Mouse (Mus musculus): Measurements from ENCODE around the gene Tpra1. TPM values are rescaled to one million over a fixed set of nuclear protein-coding genes. Genes with fewer than 3 reads are reported as not detected.

Tpra1 gene
- total RNA-seq, 2 experiments from 2014 or later = 26.1 to 35.5 TPM

GRCm38 (mm10) chr6:88925640-88926205, 23.7 kb downstream of the Tpra1 start:
- no peak for ATAC-seq (ENCODE audit: poor library complexity, severe bottlenecking)

- peak; percentile 71 for ATAC-seq (ENCODE audit: poor library complexity, severe bottlenecking)
Measured at GRCm38 (mm10) chr6:88926870-88927269, 24.8 kb downstream of the Tpra1 start.

GRCm38 (mm10) chr6:88927595-88927994, 25.5 kb downstream of the Tpra1 start:
- ATAC-seq (ENCODE audit: poor library complexity, severe bottlenecking) = peak; percentile 83

- ATAC-seq (ENCODE audit: poor library complexity, severe bottlenecking) = no peak
Measured at GRCm38 (mm10) chr6:88928026-88928425, 26.0 kb downstream of the Tpra1 start.

GRCm38 (mm10) chr6:88928576-88928975, 26.5 kb downstream of the Tpra1 start:
- ATAC-seq (ENCODE audit: poor library complexity, severe bottlenecking) = no peak

GRCm38 (mm10) chr6:88929451-88929850, 27.4 kb downstream of the Tpra1 start:
- ATAC-seq (ENCODE audit: poor library complexity, severe bottlenecking) = no peak

GRCm38 (mm10) chr6:88930049-88930448, 28.0 kb downstream of the Tpra1 start:
- ATAC-seq (ENCODE audit: poor library complexity, severe bottlenecking) = no peak

GRCm38 (mm10) chr6:88931449-88931848, 29.4 kb downstream of the Tpra1 start:
- ATAC-seq (ENCODE audit: poor library complexity, severe bottlenecking) = no peak

- ATAC-seq (ENCODE audit: poor library complexity, severe bottlenecking) = no peak
Measured at GRCm38 (mm10) chr6:88934132-88934531, 32.1 kb downstream of the Tpra1 start.

GRCm38 (mm10) chr6:88934816-88935215, 32.8 kb downstream of the Tpra1 start:
- no peak for ATAC-seq (ENCODE audit: poor library complexity, severe bottlenecking)

- ATAC-seq (ENCODE audit: poor library complexity, severe bottlenecking) = no peak
Measured at GRCm38 (mm10) chr6:88935735-88936276, 33.8 kb downstream of the Tpra1 start.

- ATAC-seq (ENCODE audit: poor library complexity, severe bottlenecking) = no peak
Measured at GRCm38 (mm10) chr6:88936342-88937213, 34.5 kb downstream of the Tpra1 start.

GRCm38 (mm10) chr6:88937214-88937549, 35.1 kb downstream of the Tpra1 start:
- no peak for ATAC-seq (ENCODE audit: poor library complexity, severe bottlenecking)

GRCm38 (mm10) chr6:88937971-88938663, 36.1 kb downstream of the Tpra1 start:
- ATAC-seq (ENCODE audit: poor library complexity, severe bottlenecking) = no peak

GRCm38 (mm10) chr6:88938664-88939055, 36.6 kb downstream of the Tpra1 start:
- no peak for ATAC-seq (ENCODE audit: poor library complexity, severe bottlenecking)

- ATAC-seq (ENCODE audit: poor library complexity, severe bottlenecking) = peak; percentile 22; the same call in 1 of the 2 replicates
Measured at GRCm38 (mm10) chr6:88939281-88940089, 37.4 kb downstream of the Tpra1 start.

- peak; percentile 58 for ATAC-seq (ENCODE audit: poor library complexity, severe bottlenecking)
Measured at GRCm38 (mm10) chr6:88940090-88940916, 38.3 kb downstream of the Tpra1 start.

- ATAC-seq (ENCODE audit: poor library complexity, severe bottlenecking) = no peak
Measured at GRCm38 (mm10) chr6:88941628-88942027, 39.6 kb downstream of the Tpra1 start.

GRCm38 (mm10) chr6:88942595-88942994, 40.5 kb downstream of the Tpra1 start:
- ATAC-seq (ENCODE audit: poor library complexity, severe bottlenecking) = no peak

GRCm38 (mm10) chr6:88943666-88944065, 41.6 kb downstream of the Tpra1 start:
- no peak for ATAC-seq (ENCODE audit: poor library complexity, severe bottlenecking)
